Mouse (Mus musculus) hindbrain, embryonic 11.5 days (tissue): ENCODE data around the gene Zfp65. TPM values are rescaled to one million over a fixed set of nuclear protein-coding genes. Genes with fewer than 3 reads are reported as not detected.

Experiments used
- polyA plus RNA-seq: library from polyadenylated mRNA; unstranded; fragments of >200 nt; fragmentation: Nextera tagmentation; extraction: Ambion mirVana; gene quantifications from 2 replicates; pipeline ENCODE4 v1.2.1, GENCODE M21; 2014

The Zfp65 gene
- polyA plus RNA-seq, 1 experiment from 2014 or later, result 4.0 TPM

Other genes with a start within 250 kb of the Zfp65 start
- 1.3 and 1.4 TPM in 2 replicates for gene Zfp874b, start 244.9 kb downstream of the Zfp65 start, polyA plus RNA-seq
- gene Zfp58, start 228.6 kb downstream of the Zfp65 start, polyA plus RNA-seq, result 15.4 and 15.6 TPM in 2 replicates
- 0.23 TPM in 1 of 2 replicates, not detected in the other for gene Gm26965, start 203.0 kb downstream of the Zfp65 start, polyA plus RNA-seq
- gene Zfp87, start 203.0 kb downstream of the Zfp65 start, polyA plus RNA-seq, result 34.9 and 39.7 TPM in 2 replicates
- 19.5 and 21.8 TPM in 2 replicates for gene Zfp748, start 175.3 kb downstream of the Zfp65 start, polyA plus RNA-seq
- gene Zfp729b, start 119.5 kb downstream of the Zfp65 start, polyA plus RNA-seq, result 5.4 and 5.6 TPM in 2 replicates
- gene Gm49345, start 91.4 kb downstream of the Zfp65 start, polyA plus RNA-seq, result 0.94 TPM in 1 of 2 replicates, not detected in the other
- gene Zfp729a, start 91.4 kb downstream of the Zfp65 start, polyA plus RNA-seq, result 3.8 and 4.3 TPM in 2 replicates
- gene Zfp738, start 42.1 kb downstream of the Zfp65 start, polyA plus RNA-seq, result 11.9 and 14.3 TPM in 2 replicates
- gene Zfp85, start 26.1 kb upstream of the Zfp65 start, polyA plus RNA-seq, result 6.0 and 6.3 TPM in 2 replicates
- 3.8 and 3.9 TPM in 2 replicates for gene Zfp493, start 50.5 kb upstream of the Zfp65 start, polyA plus RNA-seq
- 8.4 and 9.7 TPM in 2 replicates for gene Zfp273, start 84.6 kb upstream of the Zfp65 start, polyA plus RNA-seq
- 2.7 and 3.3 TPM in 2 replicates for gene Gm10037, start 101.9 kb upstream of the Zfp65 start, polyA plus RNA-seq
- not detected in 2 replicates for gene BC048507, start 134.2 kb upstream of the Zfp65 start, polyA plus RNA-seq